Mouse (Mus musculus): ENCODE data around the gene Hist1h4f. TPM values are rescaled to one million over a fixed set of nuclear protein-coding genes. Genes with fewer than 3 reads are reported as not detected.
"Not testable (repeated sequence)": the region's sequence is repeated elsewhere in the genome, so short reads cannot be mapped to it uniquely, and the experiment has no call there.

Hist1h4f gene
- polyA plus RNA-seq, 1 experiment: 4.7 TPM

GRCm38 (mm10) chr13:23571022-23571503 lies 19.6 kb upstream of the Hist1h4f start, which contains the start of the genes Hist1h2ae and Hist1h2bg:
Gene Hist1h2ae, minus strand, starts transcription at chr13:23571220.
Gene Hist1h2bg, plus strand, starts transcription at chr13:23571396.
- peaks cover 5% of the 10 kb centered on the region for H3K4me1 ChIP-seq (ENCODE audit: control insufficient read depth, insufficient read depth, low read length)
- peak within 1 kb of the TSS; percentile 57 for H3K4me3 ChIP-seq (ENCODE audit: insufficient read depth, low read length)
- TF ChIP-seq POLR2A (IDR thresholded peaks at IDR 0.05; ENCODE audit: borderline replicate concordance, low read depth, low read length) (no peak), CTCF (IDR thresholded peaks at IDR 0.05; ENCODE audit: low read depth, low read length) (no peak)
- H3K27ac ChIP-seq (ENCODE audit: insufficient read depth, low read depth, low read length): peak within 1 kb of the TSS; percentile 83

GRCm38 (mm10) chr13:23570261-23571021 lies 19.0 kb upstream of the Hist1h4f start:
- not testable (repeated sequence) for H3K4me1 ChIP-seq (ENCODE audit: control insufficient read depth, insufficient read depth, low read length)
- Histone ChIP-seq H3K4me3 (ENCODE audit: insufficient read depth, low read length) (peak overlapping the region; percentile 42), H3K27ac (ENCODE audit: insufficient read depth, low read depth, low read length) (peak overlapping the region; percentile 83)

GRCm38 (mm10) chr13:23564482-23564881 lies 13.0 kb upstream of the Hist1h4f start:
- no peak overlapping the region; the same call in 1 of the 2 replicates for H3K27ac ChIP-seq (ENCODE audit: insufficient read depth, low read depth, low read length)
- peaks cover 23% of the 10 kb centered on the region for H3K4me1 ChIP-seq (ENCODE audit: control insufficient read depth, insufficient read depth, low read length)
- H3K4me3 ChIP-seq (ENCODE audit: insufficient read depth, low read length): no peak overlapping the region
- no peak for TF ChIP-seq POLR2A (IDR thresholded peaks at IDR 0.05; ENCODE audit: borderline replicate concordance, low read depth, low read length)
- no peak for TF ChIP-seq CTCF (IDR thresholded peaks at IDR 0.05; ENCODE audit: low read depth, low read length)

GRCm38 (mm10) chr13:23562699-23563462 lies 11.4 kb upstream of the Hist1h4f start:
- TF ChIP-seq POLR2A (IDR thresholded peaks at IDR 0.05; ENCODE audit: borderline replicate concordance, low read depth, low read length) (no peak), CTCF (IDR thresholded peaks at IDR 0.05; ENCODE audit: low read depth, low read length) (no peak)
- Histone ChIP-seq H3K4me3 (ENCODE audit: insufficient read depth, low read length) (peak overlapping the region; percentile 35), H3K4me1 (ENCODE audit: control insufficient read depth, insufficient read depth, low read length) (peaks cover 23% of the 10 kb centered on the region), H3K27ac (ENCODE audit: insufficient read depth, low read depth, low read length) (peak overlapping the region; percentile 99)

GRCm38 (mm10) chr13:23561883-23562659 lies 10.6 kb upstream of the Hist1h4f start, which contains the start of gene Hist1h3e:
Gene Hist1h3e, minus strand, starts transcription at chr13:23562369.
- TF ChIP-seq POLR2A (IDR thresholded peaks at IDR 0.05; ENCODE audit: borderline replicate concordance, low read depth, low read length): peak; percentile 91
- peak within 1 kb of the TSS; percentile 56 for H3K4me3 ChIP-seq (ENCODE audit: insufficient read depth, low read length)
- peak within 1 kb of the TSS; percentile 99 for H3K27ac ChIP-seq (ENCODE audit: insufficient read depth, low read depth, low read length)

GRCm38 (mm10) chr13:23561531-23561882 lies 10.1 kb upstream of the Hist1h4f start:
- Histone ChIP-seq H3K4me1 (ENCODE audit: control insufficient read depth, insufficient read depth, low read length) (peaks cover 26% of the 10 kb centered on the region), H3K4me3 (ENCODE audit: insufficient read depth, low read length) (peak overlapping the region; percentile 56), H3K27ac (ENCODE audit: insufficient read depth, low read depth, low read length) (peak overlapping the region; percentile 76)

More at GRCm38 (mm10) chr13:23561883-23562659, 10.6 kb upstream of the Hist1h4f start, which contains the start of gene Hist1h3e:
- H3K4me1 ChIP-seq (ENCODE audit: control insufficient read depth, insufficient read depth, low read length): peaks cover 23% of the 10 kb centered on the region

- peaks cover 26% of the 10 kb centered on the region for H3K4me1 ChIP-seq (ENCODE audit: control insufficient read depth, insufficient read depth, low read length)
- H3K4me3 ChIP-seq (ENCODE audit: insufficient read depth, low read length); H3K27ac ChIP-seq (ENCODE audit: insufficient read depth, low read depth, low read length): not testable (repeated sequence)
Measured at GRCm38 (mm10) chr13:23560699-23561098, 9.3 kb upstream of the Hist1h4f start.

- H3K4me1 ChIP-seq (ENCODE audit: control insufficient read depth, insufficient read depth, low read length): peaks cover 13% of the 10 kb centered on the region
- H3K27ac ChIP-seq (ENCODE audit: insufficient read depth, low read depth, low read length): peak overlapping the region; percentile 50
- H3K4me3 ChIP-seq (ENCODE audit: insufficient read depth, low read length): peak overlapping the region; percentile 33; the same call in 1 of the 2 replicates
- TF ChIP-seq CTCF (IDR thresholded peaks at IDR 0.05; ENCODE audit: low read depth, low read length) (no peak), POLR2A (IDR thresholded peaks at IDR 0.05; ENCODE audit: borderline replicate concordance, low read depth, low read length) (no peak)
Measured at GRCm38 (mm10) chr13:23556906-23557305, 5.5 kb upstream of the Hist1h4f start.

GRCm38 (mm10) chr13:23555839-23556416 lies 4.5 kb upstream of the Hist1h4f start:
- TF ChIP-seq CTCF (IDR thresholded peaks at IDR 0.05; ENCODE audit: low read depth, low read length) (no peak), POLR2A (IDR thresholded peaks at IDR 0.05; ENCODE audit: borderline replicate concordance, low read depth, low read length) (no peak)
- Histone ChIP-seq H3K4me1 (ENCODE audit: control insufficient read depth, insufficient read depth, low read length) (peaks cover 13% of the 10 kb centered on the region), H3K4me3 (ENCODE audit: insufficient read depth, low read length) (peak overlapping the region; percentile 62), H3K27ac (ENCODE audit: insufficient read depth, low read depth, low read length) (peak overlapping the region; percentile 87)

Measured in bone marrow macrophage, adult 2 months (primary cell).